Mouse (Mus musculus) liver, adult 2 months (tissue): ENCODE results near the gene Ccer2. TPM values are rescaled to one million over a fixed set of nuclear protein-coding genes. Genes with fewer than 3 reads are reported as not detected.

Experiments used
- DNase-seq: peaks from one replicate; pipeline ENCODE4 v3.0.0-alpha.2; 2011; ENCODE audit warnings: low read depth, low spot score; ENCODE audit errors: extremely low read depth
- H3K27ac ChIP-seq: fragments of 200-500 bp; replicated peaks from 2 replicates; pipeline ENCODE4 v1.5.1; 2012; ENCODE audit warnings: low read depth, mild to moderate bottlenecking, control low read depth, inconsistent platforms, low read length; ENCODE audit not compliant: insufficient read depth
- H3K27me3 ChIP-seq: fragments of 200-500 bp; 2 replicates; pipeline ENCODE4 v1.6.1; 2012; ENCODE audit warnings: mild to moderate bottlenecking, moderate library complexity, low read length, inconsistent platforms; ENCODE audit not compliant: control insufficient read depth, insufficient read depth
- H3K36me3 ChIP-seq: fragments of 200-500 bp; 2 replicates; pipeline ENCODE4 v1.6.1; 2012; ENCODE audit warnings: low read length, inconsistent platforms; ENCODE audit not compliant: control insufficient read depth, insufficient read depth
- H3K4me1 ChIP-seq: fragments of 200-500 bp; 2 replicates; pipeline ENCODE4 v1.6.1; 2011; ENCODE audit warnings: low read length; ENCODE audit not compliant: control insufficient read depth, insufficient read depth
- H3K4me3 ChIP-seq: fragments of 200-500 bp; 2 replicates; pipeline ENCODE4 v1.5.1; 2011; ENCODE audit warnings: low read depth, mild to moderate bottlenecking, control low read depth, low read length, moderate library complexity; ENCODE audit not compliant: insufficient read depth
- H3K79me2 ChIP-seq: fragments of 200-500 bp; 2 replicates; pipeline ENCODE4 v1.6.1; 2012; ENCODE audit warnings: inconsistent platforms, mild to moderate bottlenecking, low read length, moderate library complexity; ENCODE audit not compliant: control insufficient read depth, insufficient read depth
- H3K9ac ChIP-seq: fragments of 200-500 bp; 2 replicates; pipeline ENCODE4 v1.6.1; 2012; ENCODE audit warnings: low read depth, mild to moderate bottlenecking, control low read depth, inconsistent platforms, low read length
- CTCF ChIP-seq: fragments of 200-500 bp; IDR thresholded peaks from 2 replicates; pipeline ENCODE4 v1.5.1; 2011; ENCODE audit warnings: low read depth, low read length, control low read depth
- POLR2A ChIP-seq: fragments of 200-500 bp; IDR thresholded peaks from 2 replicates; pipeline ENCODE4 v1.6.1; 2011; ENCODE audit warnings: low read length, control low read depth; ENCODE audit not compliant: insufficient read depth; ENCODE audit errors: extremely low read depth
- WGBS: fragments of 180-500 bp; shearing (Covaris S2); methylation state at CpG from one replicate; pipeline ENCODE4 v1.1.7; 2018; 5-methylcytosine and 5-hydroxymethylcytosine counted together
- polyA plus RNA-seq: library from polyadenylated mRNA; depleted of rRNA; stranded (reverse); fragments of >200 nt; gene quantifications from 2 replicates; pipeline ENCODE4 v1.2.3, GENCODE M21; 2012
- total RNA-seq: library from RNA; depleted of rRNA; stranded (reverse); fragments of >200 nt; gene quantifications from 2 replicates; pipeline ENCODE4 v1.2.3, GENCODE M21; 2014

Gene Ccer2
- total and polyA plus RNA-seq, 2 experiments = not detected

DNA sequence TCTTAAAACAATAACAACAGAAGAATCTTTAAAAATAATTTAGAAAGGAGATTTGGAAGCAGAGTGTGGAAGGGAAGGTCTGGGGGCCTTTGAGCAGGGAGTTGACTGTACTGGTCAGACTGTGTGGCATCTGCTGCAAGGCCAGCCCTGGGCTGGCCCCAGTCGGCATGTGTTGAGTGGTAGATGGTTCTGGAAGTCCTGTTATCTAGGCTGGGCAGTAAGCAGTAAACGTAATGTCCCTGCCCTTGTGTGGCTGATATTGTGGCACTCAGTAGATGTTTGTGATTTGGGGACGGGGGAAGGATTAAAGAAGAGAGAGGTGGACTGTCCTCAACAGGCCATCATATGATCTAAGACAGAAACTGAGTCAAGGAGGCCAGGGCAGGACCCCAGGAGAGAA lies 14.3 kb downstream of the Ccer2 start:
- no peak for DNase-seq
- TF ChIP-seq CTCF (no peak), POLR2A (no peak)
- H3K79me2 ChIP-seq = peaks cover 30% of the 10 kb centered on the region; the same call in 1 of the 2 replicates
- peaks cover 9% of the 10 kb centered on the region for H3K4me1 ChIP-seq
- H3K4me3 ChIP-seq = no peak overlapping the region
- H3K9ac ChIP-seq = no peak overlapping the region
- H3K36me3 ChIP-seq = 0 out of 2 replicates have a peak, but pooled peaks cover 3% of the 10 kb centered on the region
- WGBS = 89% methylated on average over 3 of the region's 3 CpGs
- H3K27me3 ChIP-seq = no peaks in the 10 kb centered on the region
- H3K27ac ChIP-seq = no peak overlapping the region

DNA sequence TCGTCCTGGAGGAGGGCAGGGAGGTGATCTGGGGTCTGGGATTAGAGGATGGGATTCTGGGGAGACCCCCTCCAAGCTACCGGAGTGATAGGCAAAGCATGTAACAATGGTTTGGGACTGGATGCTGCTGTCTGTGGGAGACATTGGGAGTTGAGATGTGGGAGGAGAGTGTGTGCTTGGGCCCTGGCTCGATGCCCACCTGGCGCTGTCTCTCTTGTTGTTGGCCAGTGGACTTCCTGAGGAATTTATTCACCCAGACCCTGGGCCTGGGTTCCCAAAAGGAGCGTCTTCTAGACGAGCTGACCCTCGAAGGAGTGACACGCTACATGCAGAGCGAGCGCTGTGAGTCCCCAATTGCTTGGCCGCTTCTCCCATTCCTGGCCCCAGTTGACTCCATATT lies 15.9 kb downstream of the Ccer2 start:
- Histone ChIP-seq H3K4me3 (no peak overlapping the region), H3K4me1 (peaks cover 10% of the 10 kb centered on the region), H3K36me3 (0 out of 2 replicates have a peak, but pooled peaks cover 3% of the 10 kb centered on the region), H3K9ac (no peak overlapping the region), H3K27ac (no peak overlapping the region), H3K27me3 (no peaks in the 10 kb centered on the region), H3K79me2 (peaks cover 18% of the 10 kb centered on the region; the same call in 1 of the 2 replicates)
- no peak for DNase-seq
- no peak for TF ChIP-seq POLR2A
- no peak for TF ChIP-seq CTCF
- 89% methylated on average over 11 of the region's 11 CpGs for WGBS

DNA sequence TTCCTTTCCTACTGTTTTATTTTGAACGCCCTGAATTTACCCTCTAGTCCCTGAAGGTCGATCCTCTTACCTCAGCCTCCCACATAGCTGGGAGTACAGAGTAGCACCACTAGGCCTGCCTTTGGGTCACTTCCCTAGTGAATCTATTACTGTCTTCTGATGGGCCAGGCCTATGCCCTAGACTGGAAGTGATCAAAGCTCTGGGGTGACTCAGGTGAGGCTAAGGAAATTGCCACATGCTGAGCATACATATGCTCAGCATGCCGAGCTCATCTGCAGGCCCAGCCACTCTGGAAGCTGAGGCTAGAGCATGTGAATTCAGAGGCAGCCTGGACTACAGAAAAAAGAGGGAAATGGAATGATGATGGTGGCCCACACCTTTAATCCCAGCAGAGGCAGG lies 17.2 kb downstream of the Ccer2 start:
- Histone ChIP-seq H3K27ac (no peak overlapping the region), H3K36me3 (0 out of 2 replicates have a peak, but pooled peaks cover 3% of the 10 kb centered on the region), H3K4me1 (peaks cover 5% of the 10 kb centered on the region; the same call in 1 of the 2 replicates), H3K4me3 (no peak overlapping the region), H3K27me3 (no peaks in the 10 kb centered on the region), H3K79me2 (peaks cover 7% of the 10 kb centered on the region; the same call in 1 of the 2 replicates), H3K9ac (no peak overlapping the region)
- no peak for DNase-seq
- 85% methylated on average over 3 of the region's 3 CpGs for WGBS
- TF ChIP-seq POLR2A (no peak), CTCF (no peak)

DNA sequence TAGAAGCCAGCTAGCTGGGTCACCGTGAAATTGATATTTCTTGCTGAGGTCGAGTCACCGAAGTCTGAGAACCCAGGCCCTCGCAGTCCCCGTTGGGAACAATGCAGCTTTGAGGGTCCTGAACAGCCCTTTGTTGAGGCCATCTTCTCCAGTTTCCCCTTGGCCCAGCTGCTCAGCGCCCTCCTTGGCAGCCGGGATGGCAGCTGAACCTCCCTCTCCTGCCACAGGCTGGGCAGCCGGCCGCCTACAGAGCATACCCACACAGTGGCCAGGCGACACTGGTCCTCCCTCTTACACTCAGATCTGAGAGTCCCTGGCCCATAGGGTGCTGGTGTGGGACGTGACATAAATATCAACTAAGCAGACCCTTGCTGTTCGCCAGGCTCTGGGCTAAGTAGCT lies 18.2 kb downstream of the Ccer2 start:
- no peak for DNase-seq
- H3K27ac ChIP-seq = no peak overlapping the region
- peaks cover 8% of the 10 kb centered on the region for H3K4me1 ChIP-seq
- H3K4me3 ChIP-seq = no peak overlapping the region
- peaks cover 7% of the 10 kb centered on the region; the same call in 1 of the 2 replicates for H3K79me2 ChIP-seq
- 0 out of 2 replicates have a peak, but pooled peaks cover 3% of the 10 kb centered on the region for H3K36me3 ChIP-seq
- WGBS = 94% methylated on average over 12 of the region's 12 CpGs
- TF ChIP-seq CTCF = no peak
- no peak overlapping the region for H3K9ac ChIP-seq
- H3K27me3 ChIP-seq = no peaks in the 10 kb centered on the region

DNA sequence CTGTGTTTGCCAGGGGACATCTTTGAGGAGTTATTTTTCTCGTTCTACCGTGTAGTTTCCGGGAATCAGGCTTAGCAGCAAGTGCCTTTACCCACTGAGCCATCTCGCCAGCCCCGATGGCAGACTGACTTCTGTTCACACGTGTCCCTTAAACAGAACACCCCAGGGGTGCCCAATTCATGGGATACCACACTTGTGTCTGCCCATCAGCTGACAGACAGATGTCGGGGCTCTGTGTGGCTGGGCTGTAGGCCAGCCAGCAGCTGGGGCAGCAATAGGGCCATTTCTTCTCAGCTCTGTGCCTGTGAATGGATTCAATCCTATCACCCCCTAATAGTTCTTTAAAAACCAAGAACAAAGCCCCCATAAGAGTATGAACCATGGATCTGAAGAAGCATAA lies 19.2 kb downstream of the Ccer2 start:
- H3K36me3 ChIP-seq = 0 out of 2 replicates have a peak, but pooled peaks cover 3% of the 10 kb centered on the region
- no peaks in the 10 kb centered on the region for H3K27me3 ChIP-seq
- no peak overlapping the region for H3K4me3 ChIP-seq
- peaks cover 7% of the 10 kb centered on the region; the same call in 1 of the 2 replicates for H3K79me2 ChIP-seq
- no peak overlapping the region for H3K9ac ChIP-seq
- no peak overlapping the region for H3K27ac ChIP-seq
- no peak for TF ChIP-seq CTCF
- TF ChIP-seq POLR2A = no peak
- peaks cover 8% of the 10 kb centered on the region for H3K4me1 ChIP-seq
- WGBS = 93% methylated on average over 7 of the region's 7 CpGs
- DNase-seq = no peak

DNA sequence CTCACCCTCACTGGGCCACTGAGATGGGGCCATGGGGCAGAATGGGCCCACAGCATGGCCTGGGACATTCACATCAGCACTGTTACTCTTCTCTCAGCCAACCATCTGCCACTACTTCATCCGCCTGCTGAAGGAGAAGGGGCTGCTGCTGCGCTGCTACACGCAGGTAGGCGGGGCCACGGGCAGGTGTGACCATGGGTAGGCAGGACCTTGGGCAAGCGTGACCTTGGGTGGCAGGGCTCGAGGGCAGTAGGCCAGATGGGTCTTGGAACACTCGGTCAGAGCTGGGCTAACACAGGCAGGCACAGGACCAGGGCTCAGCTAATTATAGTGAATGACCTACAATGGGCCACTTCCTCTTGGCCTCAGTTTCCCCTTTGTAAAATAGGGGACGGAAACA lies 22.9 kb downstream of the Ccer2 start:
- Histone ChIP-seq H3K9ac (no peak overlapping the region), H3K4me3 (no peak overlapping the region), H3K4me1 (peaks cover 8% of the 10 kb centered on the region), H3K79me2 (no peaks in the 10 kb centered on the region), H3K27ac (no peak overlapping the region), H3K36me3 (0 out of 2 replicates have a peak, but pooled peaks cover 3% of the 10 kb centered on the region), H3K27me3 (no peaks in the 10 kb centered on the region)
- no peak for TF ChIP-seq POLR2A
- TF ChIP-seq CTCF = no peak
- peak; percentile 76 for DNase-seq
- 49% methylated on average over 9 of the region's 9 CpGs for WGBS
